Mouse (Mus musculus): ENCODE measurements around the gene Nsun7. TPM values are rescaled to one million over a fixed set of nuclear protein-coding genes. Genes with fewer than 3 reads are reported as not detected.
A peak's percentile ranks its signal among the peaks of the same experiment; 100 is the strongest.

Gene Nsun7
- polyA plus RNA-seq, 1 experiment from 2014 or later, result 0.24 TPM

GRCm38 (mm10) chr5:66330806-66331205, 71.1 kb downstream of the Nsun7 start:
- no peak for ATAC-seq (ENCODE audit: insufficient number of reproducible peaks, insufficient read depth, low FRiP score, low read depth)
- Histone ChIP-seq H3K36me3 (ENCODE audit: control insufficient read depth, insufficient read depth, low read length) (no peaks in the 10 kb centered on the region), H3K9ac (ENCODE audit: low read length) (no peak overlapping the region), H3K9me3 (ENCODE audit: control insufficient read depth, low read length) (no peaks in the 10 kb centered on the region), H3K27me3 (ENCODE audit: control insufficient read depth, insufficient read depth, low read length) (no peaks in the 10 kb centered on the region), H3K4me3 (ENCODE audit: control insufficient read depth in 1 of 2, insufficient read depth in 1 of 2, low read depth in 1 of 2, low read length in 2 of 2) (no peak overlapping the region), H3K4me1 (ENCODE audit: control insufficient read depth in 2 of 2, insufficient read depth in 2 of 2, low read length in 2 of 2) (peaks cover 6 to 15% of the 10 kb centered on the region in 2 experiments), H3K4me2 (ENCODE audit: low read length) (no peak overlapping the region), H3K27ac (replicated peaks in 1 of 2; ENCODE audit: control insufficient read depth in 1 of 2, insufficient read depth in 1 of 2, low read depth in 2 of 2, low read length in 2 of 2) (no peak overlapping the region)
- 84% methylated on average over 6 of the region's 6 CpGs for WGBS

- Histone ChIP-seq H3K36me3 (ENCODE audit: control insufficient read depth, insufficient read depth, low read length) (no peaks in the 10 kb centered on the region), H3K9me3 (ENCODE audit: control insufficient read depth, low read length) (no peaks in the 10 kb centered on the region), H3K27me3 (ENCODE audit: control insufficient read depth, insufficient read depth, low read length) (no peaks in the 10 kb centered on the region), H3K27ac (replicated peaks in 1 of 2; ENCODE audit: control insufficient read depth in 1 of 2, insufficient read depth in 1 of 2, low read depth in 2 of 2, low read length in 2 of 2) (peak overlapping the region; percentile 34 to 77), H3K4me1 (ENCODE audit: control insufficient read depth in 2 of 2, insufficient read depth in 2 of 2, low read length in 2 of 2) (peaks cover 6 to 9% of the 10 kb centered on the region in 2 experiments; a peak in 3 of 4 replicates), H3K9ac (ENCODE audit: low read length) (peak overlapping the region; percentile 71), H3K4me3 (ENCODE audit: control insufficient read depth in 1 of 2, insufficient read depth in 1 of 2, low read depth in 1 of 2, low read length in 2 of 2) (peak overlapping the region; percentile 52 to 61), H3K4me2 (ENCODE audit: low read length) (peak overlapping the region; percentile 91)
- whole genome bisulfite sequencing, result 9% methylated on average over 38 of the region's 38 CpGs
- ATAC-seq (ENCODE audit: insufficient number of reproducible peaks, insufficient read depth, low FRiP score, low read depth), result peak; percentile 42; the same call in 1 of the 2 replicates
Observed at GRCm38 (mm10) chr5:66337025-66337968, 77.6 kb downstream of the Nsun7 start.

- no peaks in the 10 kb centered on the region for H3K9me3 ChIP-seq (ENCODE audit: control insufficient read depth, low read length)
- 16% methylated on average over 6 of the region's 6 CpGs for WGBS
- H3K4me3 ChIP-seq (ENCODE audit: control insufficient read depth in 1 of 2, insufficient read depth in 1 of 2, low read depth in 1 of 2, low read length in 2 of 2), result peak overlapping the region; percentile 52 to 61
- H3K36me3 ChIP-seq (ENCODE audit: control insufficient read depth, insufficient read depth, low read length), result no peaks in the 10 kb centered on the region
- H3K27ac ChIP-seq (replicated peaks in 1 of 2; ENCODE audit: control insufficient read depth in 1 of 2, insufficient read depth in 1 of 2, low read depth in 2 of 2, low read length in 2 of 2), result peak overlapping the region; percentile 34 to 77
- peak overlapping the region; percentile 91 for H3K4me2 ChIP-seq (ENCODE audit: low read length)
- no peaks in the 10 kb centered on the region for H3K27me3 ChIP-seq (ENCODE audit: control insufficient read depth, insufficient read depth, low read length)
- ATAC-seq (ENCODE audit: insufficient number of reproducible peaks, insufficient read depth, low FRiP score, low read depth), result peak; percentile 58
- H3K9ac ChIP-seq (ENCODE audit: low read length), result peak overlapping the region; percentile 71
- H3K4me1 ChIP-seq (ENCODE audit: control insufficient read depth in 2 of 2, insufficient read depth in 2 of 2, low read length in 2 of 2), result peaks cover 6 to 9% of the 10 kb centered on the region in 2 experiments; a peak in 3 of 4 replicates
Observed at GRCm38 (mm10) chr5:66337969-66338345, 78.3 kb downstream of the Nsun7 start.

GRCm38 (mm10) chr5:66338583-66338982, 78.9 kb downstream of the Nsun7 start:
- Histone ChIP-seq H3K9ac (ENCODE audit: low read length) (0 out of 2 replicates have a peak overlapping the region, but pooled peaks have one; percentile 71), H3K27ac (replicated peaks in 1 of 2; ENCODE audit: control insufficient read depth in 1 of 2, insufficient read depth in 1 of 2, low read depth in 2 of 2, low read length in 2 of 2) (no peak overlapping the region), H3K4me3 (ENCODE audit: control insufficient read depth in 1 of 2, insufficient read depth in 1 of 2, low read depth in 1 of 2, low read length in 2 of 2) (no peak overlapping the region; a peak in 1 of 4 replicates), H3K4me2 (ENCODE audit: low read length) (peak overlapping the region; percentile 91), H3K27me3 (ENCODE audit: control insufficient read depth, insufficient read depth, low read length) (no peaks in the 10 kb centered on the region), H3K9me3 (ENCODE audit: control insufficient read depth, low read length) (no peaks in the 10 kb centered on the region), H3K36me3 (ENCODE audit: control insufficient read depth, insufficient read depth, low read length) (no peaks in the 10 kb centered on the region), H3K4me1 (ENCODE audit: control insufficient read depth in 2 of 2, insufficient read depth in 2 of 2, low read length in 2 of 2) (peaks cover 6 to 9% of the 10 kb centered on the region in 2 experiments; a peak in 3 of 4 replicates)
- WGBS, result 42% methylated on average over 7 of the region's 7 CpGs
- no peak for ATAC-seq (ENCODE audit: insufficient number of reproducible peaks, insufficient read depth, low FRiP score, low read depth)

- H3K36me3 ChIP-seq (ENCODE audit: control insufficient read depth, insufficient read depth, low read length), result no peaks in the 10 kb centered on the region
- H3K27ac ChIP-seq (replicated peaks in 1 of 2; ENCODE audit: control insufficient read depth in 1 of 2, insufficient read depth in 1 of 2, low read depth in 2 of 2, low read length in 2 of 2), result no peak overlapping the region
- H3K9ac ChIP-seq (ENCODE audit: low read length), result no peak overlapping the region
- H3K4me2 ChIP-seq (ENCODE audit: low read length), result no peak overlapping the region
- ATAC-seq (ENCODE audit: insufficient number of reproducible peaks, insufficient read depth, low FRiP score, low read depth), result no peak
- no peaks in the 10 kb centered on the region for H3K9me3 ChIP-seq (ENCODE audit: control insufficient read depth, low read length)
- H3K27me3 ChIP-seq (ENCODE audit: control insufficient read depth, insufficient read depth, low read length), result no peaks in the 10 kb centered on the region
- H3K4me1 ChIP-seq (ENCODE audit: control insufficient read depth in 2 of 2, insufficient read depth in 2 of 2, low read length in 2 of 2), result peaks cover 12% of the 10 kb centered on the region in 2 experiments
- WGBS, result 82% methylated on average over 17 of the region's 17 CpGs
- no peak overlapping the region for H3K4me3 ChIP-seq (ENCODE audit: control insufficient read depth in 1 of 2, insufficient read depth in 1 of 2, low read depth in 1 of 2, low read length in 2 of 2)
Observed at GRCm38 (mm10) chr5:66340356-66341102, 80.8 kb downstream of the Nsun7 start.

GRCm38 (mm10) chr5:66341848-66342247, 82.2 kb downstream of the Nsun7 start:
- H3K27me3 ChIP-seq (ENCODE audit: control insufficient read depth, insufficient read depth, low read length), result no peaks in the 10 kb centered on the region
- 51% methylated on average over 10 of the region's 10 CpGs for WGBS

GRCm38 (mm10) chr5:66342285-66342684, 82.6 kb downstream of the Nsun7 start:
- Histone ChIP-seq H3K4me1 (ENCODE audit: control insufficient read depth in 2 of 2, insufficient read depth in 2 of 2, low read length in 2 of 2) (peaks cover 9 to 12% of the 10 kb centered on the region in 2 experiments), H3K4me2 (ENCODE audit: low read length) (no peak overlapping the region), H3K9me3 (ENCODE audit: control insufficient read depth, low read length) (no peaks in the 10 kb centered on the region), H3K4me3 (ENCODE audit: control insufficient read depth in 1 of 2, insufficient read depth in 1 of 2, low read depth in 1 of 2, low read length in 2 of 2) (no peak overlapping the region), H3K27ac (replicated peaks in 1 of 2; ENCODE audit: control insufficient read depth in 1 of 2, insufficient read depth in 1 of 2, low read depth in 2 of 2, low read length in 2 of 2) (no peak overlapping the region), H3K9ac (ENCODE audit: low read length) (no peak overlapping the region), H3K27me3 (ENCODE audit: control insufficient read depth, insufficient read depth, low read length) (no peaks in the 10 kb centered on the region), H3K36me3 (ENCODE audit: control insufficient read depth, insufficient read depth, low read length) (no peaks in the 10 kb centered on the region)
- no peak for ATAC-seq (ENCODE audit: insufficient number of reproducible peaks, insufficient read depth, low FRiP score, low read depth)
- WGBS, result 72% methylated on average over 9 of the region's 9 CpGs

More at GRCm38 (mm10) chr5:66341848-66342247, 82.2 kb downstream of the Nsun7 start:
- Histone ChIP-seq H3K4me3 (ENCODE audit: control insufficient read depth in 1 of 2, insufficient read depth in 1 of 2, low read depth in 1 of 2, low read length in 2 of 2) (no peak overlapping the region), H3K9me3 (ENCODE audit: control insufficient read depth, low read length) (no peaks in the 10 kb centered on the region), H3K4me1 (ENCODE audit: control insufficient read depth in 2 of 2, insufficient read depth in 2 of 2, low read length in 2 of 2) (peaks cover 12% of the 10 kb centered on the region in 2 experiments), H3K36me3 (ENCODE audit: control insufficient read depth, insufficient read depth, low read length) (no peaks in the 10 kb centered on the region), H3K27ac (replicated peaks in 1 of 2; ENCODE audit: control insufficient read depth in 1 of 2, insufficient read depth in 1 of 2, low read depth in 2 of 2, low read length in 2 of 2) (no peak overlapping the region), H3K9ac (ENCODE audit: low read length) (no peak overlapping the region), H3K4me2 (ENCODE audit: low read length) (no peak overlapping the region)
- no peak for ATAC-seq (ENCODE audit: insufficient number of reproducible peaks, insufficient read depth, low FRiP score, low read depth)

All from heart, embryonic 14.5 days (tissue).